Mouse (Mus musculus): ENCODE measurements around the gene Bax. TPM values are rescaled to one million over a fixed set of nuclear protein-coding genes. Genes with fewer than 3 reads are reported as not detected.

Gene Bax
- total and polyA plus RNA-seq, 3 experiments = 195 to 273 (median 233) TPM

- dilution Hi-C loops (cut with MboI; ENCODE audit: extremely low pct_ligation_motif_present, extremely low pct_unique_long_range_greater_than_20kb, low sequenced_read_pairs) (no loop called here), in situ Hi-C loops (cut with MboI; ENCODE audit: low pct_ligation_motif_present, low pct_unique_long_range_greater_than_20kb, low sequenced_read_pairs) (no loop called here)
- peaks cover 34% of the 10 kb centered on the region for H3K27me3 ChIP-seq (replicated peaks)
Measured at GRCm38 (mm10) chr7:45414740-45415224, 51.9 kb downstream of the Bax start.

GRCm38 (mm10) chr7:45413864-45414739, 52.6 kb downstream of the Bax start:
- dilution Hi-C loops (cut with MboI; ENCODE audit: extremely low pct_ligation_motif_present, extremely low pct_unique_long_range_greater_than_20kb, low sequenced_read_pairs) (no loop called here), in situ Hi-C loops (cut with MboI; ENCODE audit: low pct_ligation_motif_present, low pct_unique_long_range_greater_than_20kb, low sequenced_read_pairs) (no loop called here)
- Histone ChIP-seq H3K79me2 (replicated peaks; ENCODE audit: control insufficient read depth, extremely low read depth, insufficient read depth, poor library complexity, severe bottlenecking) (no peaks in the 10 kb centered on the region), H3K9me3 (replicated peaks; ENCODE audit: low read length) (no peaks in the 10 kb centered on the region), H3K4me1 (ENCODE audit: control insufficient read depth in 1 of 2, insufficient read depth in 2 of 2) (peaks cover 7 to 27% of the 10 kb centered on the region in 2 experiments; a peak in 3 of 4 replicates), H3K36me3 (replicated peaks in 1 of 2; ENCODE audit: control insufficient read depth in 1 of 2, insufficient read depth in 1 of 2, low read length in 1 of 2) (peaks cover 4 to 5% of the 10 kb centered on the region in 2 experiments), H3K4me2 (ENCODE audit: insufficient read depth, low read depth, poor library complexity, severe bottlenecking) (peak overlapping the region; percentile 74), H3K27me3 (replicated peaks) (peaks cover 40% of the 10 kb centered on the region), H3K27ac (ENCODE audit: insufficient read depth, low read depth) (no peak overlapping the region), H3K4me3 (replicated peaks in 1 of 3; ENCODE audit: low read depth in 2 of 3, low read length in 2 of 3, poor library complexity in 1 of 3) (peak overlapping the region; percentile 20 to 60 (median 52)), H3K9ac (ENCODE audit: insufficient read depth, low read depth) (peak overlapping the region; percentile 45; the same call in 1 of the 2 replicates)
- DNase-seq (ENCODE audit: extremely low read depth) = no peak
- TF ChIP-seq MYC (IDR thresholded peaks at IDR 0.05; ENCODE audit: low read depth, low read length) (no peak), MAZ (IDR thresholded peaks at IDR 0.05; ENCODE audit: low read depth, low read length) (no peak), POLR2AphosphoS2 (IDR thresholded peaks at IDR 0.05; ENCODE audit: low read depth, low read length) (no peak), CHD2 (IDR thresholded peaks at IDR 0.05; ENCODE audit: low read length) (no peak), GABPA (IDR thresholded peaks at IDR 0.05; ENCODE audit: insufficient replicate concordance, low read depth, low read length) (no peak), EP300 (IDR thresholded peaks at IDR 0.05; ENCODE audit: low read length) (no peak), MAX (IDR thresholded peaks at IDR 0.05; ENCODE audit: low read length) (no peak), KAT2A (IDR thresholded peaks at IDR 0.05; ENCODE audit: insufficient replicate concordance, low read length) (no peak), E2F4 (IDR thresholded peaks at IDR 0.05; ENCODE audit: insufficient replicate concordance, low read depth, low read length) (no peak), JUN (IDR thresholded peaks at IDR 0.05; ENCODE audit: insufficient read depth, low read depth, low read length) (no peak), MAFK (IDR thresholded peaks at IDR 0.05; ENCODE audit: insufficient replicate concordance, low read length) (no peak), ZKSCAN1 (IDR thresholded peaks at IDR 0.05; ENCODE audit: borderline replicate concordance, low read depth, low read length) (no peak), SIN3A (IDR thresholded peaks at IDR 0.05; ENCODE audit: low read length) (no peak), RAD21 (IDR thresholded peaks at IDR 0.05; ENCODE audit: low read depth, low read length) (no peak), JUND (conservative IDR thresholded peaks at IDR 0.05; ENCODE audit: low read depth, low read length) (no peak), ETS1 (conservative IDR thresholded peaks at IDR 0.05; ENCODE audit: low read depth, low read length) (no peak), MXI1 (IDR thresholded peaks at IDR 0.05; ENCODE audit: low read depth, low read length) (0 out of 2 replicates have a peak, but pooled peaks have one; percentile 2), IRF4 (IDR thresholded peaks at IDR 0.05; ENCODE audit: low read depth, low read length) (no peak), ZNF384 (IDR thresholded peaks at IDR 0.05; ENCODE audit: low read depth, low read length) (peak; percentile 24; the same call in 1 of the 2 replicates), POLR2A (IDR thresholded peaks at IDR 0.05; ENCODE audit: low read depth, low read length) (no peak), HCFC1 (IDR thresholded peaks at IDR 0.05; ENCODE audit: low read depth, low read length) (no peak), ZMIZ1 (IDR thresholded peaks at IDR 0.05; ENCODE audit: low read depth, low read length) (no peak), CHD1 (IDR thresholded peaks at IDR 0.05; ENCODE audit: low read depth, low read length) (no peak), NRF1 (IDR thresholded peaks at IDR 0.05; ENCODE audit: low read depth, low read length) (no peak), SMC3 (IDR thresholded peaks at IDR 0.05; ENCODE audit: low read depth, low read length) (no peak), UBTF (IDR thresholded peaks at IDR 0.05; ENCODE audit: low read depth, low read length) (no peak)

More at GRCm38 (mm10) chr7:45414740-45415224, 51.9 kb downstream of the Bax start:
- H3K36me3 ChIP-seq (replicated peaks in 1 of 2; ENCODE audit: control insufficient read depth in 1 of 2, insufficient read depth in 1 of 2, low read length in 1 of 2) = peaks cover 0 to 10% of the 10 kb centered on the region in 2 experiments
- no peak overlapping the region for H3K27ac ChIP-seq (ENCODE audit: insufficient read depth, low read depth)
- no peak for DNase-seq (ENCODE audit: extremely low read depth)
- peaks cover 7 to 27% of the 10 kb centered on the region in 2 experiments; a peak in 3 of 4 replicates for H3K4me1 ChIP-seq (ENCODE audit: control insufficient read depth in 1 of 2, insufficient read depth in 2 of 2)
- H3K79me2 ChIP-seq (replicated peaks; ENCODE audit: control insufficient read depth, extremely low read depth, insufficient read depth, poor library complexity, severe bottlenecking) = no peaks in the 10 kb centered on the region
- H3K4me3 ChIP-seq (replicated peaks in 1 of 3; ENCODE audit: low read depth in 2 of 3, low read length in 2 of 3, poor library complexity in 1 of 3) = no peak overlapping the region
- H3K9ac ChIP-seq (ENCODE audit: insufficient read depth, low read depth) = no peak overlapping the region
- no peak for TF ChIP-seq ETS1 (conservative IDR thresholded peaks at IDR 0.05; ENCODE audit: low read depth, low read length)
- no peak for TF ChIP-seq PAX5 (IDR thresholded peaks at IDR 0.05; ENCODE audit: low read length)
- no peak for TF ChIP-seq USF1 (IDR thresholded peaks at IDR 0.05; ENCODE audit: low read depth, low read length)
- no peak for TF ChIP-seq SMC3 (IDR thresholded peaks at IDR 0.05; ENCODE audit: low read depth, low read length)
- TF ChIP-seq MYC (IDR thresholded peaks at IDR 0.05; ENCODE audit: low read depth, low read length) = no peak
- TF ChIP-seq IRF4 (IDR thresholded peaks at IDR 0.05; ENCODE audit: low read depth, low read length) = no peak
- TF ChIP-seq MAZ (IDR thresholded peaks at IDR 0.05; ENCODE audit: low read depth, low read length) = no peak
- no peak for TF ChIP-seq E2F4 (IDR thresholded peaks at IDR 0.05; ENCODE audit: insufficient replicate concordance, low read depth, low read length)
- TF ChIP-seq NELFE (IDR thresholded peaks at IDR 0.05; ENCODE audit: low read depth, low read length) = no peak
- TF ChIP-seq MXI1 (IDR thresholded peaks at IDR 0.05; ENCODE audit: low read depth, low read length) = no peak
- TF ChIP-seq GABPA (IDR thresholded peaks at IDR 0.05; ENCODE audit: insufficient replicate concordance, low read depth, low read length) = no peak
- no peak for TF ChIP-seq CHD1 (IDR thresholded peaks at IDR 0.05; ENCODE audit: low read depth, low read length)
- no peak for TF ChIP-seq JUN (IDR thresholded peaks at IDR 0.05; ENCODE audit: insufficient read depth, low read depth, low read length)
- no peak overlapping the region for H3K4me2 ChIP-seq (ENCODE audit: insufficient read depth, low read depth, poor library complexity, severe bottlenecking)
- no peaks in the 10 kb centered on the region for H3K9me3 ChIP-seq (replicated peaks; ENCODE audit: low read length)
